ENCODE assay signal across 9 mouse cellular contexts in genomic region chr11:116102472-116102871, GRCm38 (mm10). TPM values are rescaled to one million over a fixed set of nuclear protein-coding genes. Genes with fewer than 3 reads are reported as not detected.
DNase-seq lines count a peak whose midpoint lies in the region; ATAC-seq and TF ChIP-seq lines count a peak whose summit lies in the region.
"Had no signal": no experiment of that assay in that cellular context is flagged by ENCODE, and none has a peak within 500 bp of the region (broad histone marks: within the 10 kb centered on the region; RNA-seq: fewer than 3 reads in every experiment).

No protein-coding gene starts in this region.

- TF ChIP-seq POLR2A in limb, embryonic 14.5 days (IDR thresholded peaks at IDR 0.05; ENCODE audit: borderline replicate concordance, extremely low read depth, insufficient read depth, insufficient read length): no peak

- H3K27ac ChIP-seq in neural tube, embryonic 11.5 days (ENCODE audit: low read depth, low read length): 0 out of 2 replicates have a peak overlapping the region, but pooled peaks have one; percentile 41
- peak overlapping the region; percentile 80 for H3K27ac ChIP-seq in forebrain, embryonic 15.5 days (replicated peaks)
- H3K27ac ChIP-seq in limb, embryonic 14.5 days (replicated peaks; ENCODE audit: low read depth, low read length): peak overlapping the region; percentile 87
- peak overlapping the region; percentile 95 for H3K27ac ChIP-seq in stomach, postnatal 0 days (replicated peaks)
- H3K27ac ChIP-seq: neural tube, embryonic 12.5 days had no signal

- intact Hi-C loops in left cerebral cortex, postnatal 25 days (cut with DNase I): loop anchor here (10.0 kb wide), 2 partner anchors 168 to 352 kb away; partner anchors contain the start of genes Recql5 and Sap30bp

- no peaks in the 10 kb centered on the region for H3K9me3 ChIP-seq in neural tube, embryonic 11.5 days (ENCODE audit: control insufficient read depth, low read length)
- no peaks in the 10 kb centered on the region for H3K9me3 ChIP-seq in forebrain, embryonic 15.5 days
- H3K9me3 ChIP-seq in limb, embryonic 14.5 days (ENCODE audit: control insufficient read depth, low read length): no peaks in the 10 kb centered on the region
- H3K9me3 ChIP-seq in stomach, postnatal 0 days (ENCODE audit: control insufficient read depth, low read length): no peaks in the 10 kb centered on the region
- H3K9me3 ChIP-seq: neural tube, embryonic 12.5 days had no signal

- H3K4me3 ChIP-seq in neural tube, embryonic 11.5 days (ENCODE audit: low read depth, low read length): no peak overlapping the region
- H3K4me3 ChIP-seq in forebrain, embryonic 15.5 days: no peak overlapping the region
- H3K4me3 ChIP-seq in limb, embryonic 14.5 days (replicated peaks; ENCODE audit: low read length): no peak overlapping the region
- no peak overlapping the region for H3K4me3 ChIP-seq in stomach, postnatal 0 days (ENCODE audit: low read depth, low read length)
- H3K4me3 ChIP-seq: neural tube, embryonic 12.5 days had no signal

- WGBS in neural tube, embryonic 11.5 days: 60% methylated on average over 4 of the region's 4 CpGs
- WGBS in forebrain, embryonic 15.5 days: 38% methylated on average over 3 of the region's 4 CpGs
- WGBS in limb, embryonic 14.5 days: 56% methylated on average over 3 of the region's 4 CpGs
- WGBS in stomach, postnatal 0 days: 34% methylated on average over 3 of the region's 4 CpGs

- TF ChIP-seq CTCF in stomach, postnatal 0 days (IDR thresholded peaks at IDR 0.05; ENCODE audit: low read depth): no peak

- no peak for DNase-seq in neural tube, embryonic 11.5 days (ENCODE audit: low spot score)
- no peak for DNase-seq in neural tube, embryonic 10.5 days (ENCODE audit: extremely low spot score, low spot score)
- no peak for DNase-seq in limb, embryonic 14.5 days (ENCODE audit: low spot score)
- DNase-seq in stomach, postnatal 0 days (ENCODE audit: low spot score): no peak
- no peak for DNase-seq in left cerebral cortex, postnatal 25 days (ENCODE audit: low spot score in 2 of 2)
- DNase-seq in left cerebral cortex, adult 8-10 months (ENCODE audit: low spot score in 2 of 2): no peak
- DNase-seq in kidney, postnatal 36 days: no peak

- peaks cover 14% of the 10 kb centered on the region for H3K4me1 ChIP-seq in neural tube, embryonic 11.5 days (ENCODE audit: control insufficient read depth, insufficient read depth, low read length)
- peaks cover 31% of the 10 kb centered on the region for H3K4me1 ChIP-seq in forebrain, embryonic 15.5 days
- peaks cover 45% of the 10 kb centered on the region for H3K4me1 ChIP-seq in limb, embryonic 14.5 days (ENCODE audit: control insufficient read depth, insufficient read depth, low read length)
- peaks cover 51% of the 10 kb centered on the region for H3K4me1 ChIP-seq in stomach, postnatal 0 days (replicated peaks; ENCODE audit: control insufficient read depth, insufficient read depth)

- no peak overlapping the region for H3K4me2 ChIP-seq in neural tube, embryonic 11.5 days (ENCODE audit: low read depth)
- no peak overlapping the region for H3K4me2 ChIP-seq in forebrain, embryonic 15.5 days (replicated peaks)
- H3K4me2 ChIP-seq in limb, embryonic 14.5 days (replicated peaks; ENCODE audit: low read depth, low read length, severe bottlenecking): no peak overlapping the region
- peak overlapping the region; percentile 32; the same call in 1 of the 2 replicates for H3K4me2 ChIP-seq in stomach, postnatal 0 days (replicated peaks; ENCODE audit: low read depth)

- no peak for TF ChIP-seq EP300 in stomach, postnatal 0 days (optimal IDR thresholded peaks at IDR 0.05)

- H3K36me3 ChIP-seq in neural tube, embryonic 11.5 days (ENCODE audit: control insufficient read depth, insufficient read depth, low read length): no peaks in the 10 kb centered on the region
- H3K36me3 ChIP-seq in forebrain, embryonic 15.5 days: no peaks in the 10 kb centered on the region
- no peaks in the 10 kb centered on the region for H3K36me3 ChIP-seq in limb, embryonic 14.5 days (ENCODE audit: control insufficient read depth, insufficient read depth, low read length)
- 0 out of 2 replicates have a peak, but pooled peaks cover 2% of the 10 kb centered on the region for H3K36me3 ChIP-seq in stomach, postnatal 0 days (ENCODE audit: control insufficient read depth, insufficient read depth, low read length)
- H3K36me3 ChIP-seq: neural tube, embryonic 12.5 days had no signal

- H3K9ac ChIP-seq in neural tube, embryonic 11.5 days (ENCODE audit: low read length): no peak overlapping the region
- H3K9ac ChIP-seq in forebrain, embryonic 15.5 days (replicated peaks): no peak overlapping the region
- H3K9ac ChIP-seq in limb, embryonic 14.5 days (ENCODE audit: low read depth, low read length, severe bottlenecking): peak overlapping the region; percentile 47; the same call in 1 of the 2 replicates
- H3K9ac ChIP-seq in stomach, postnatal 0 days (ENCODE audit: low read length): peak overlapping the region; percentile 59; the same call in 1 of the 2 replicates

- ATAC-seq in neural tube, embryonic 11.5 days (ENCODE audit: insufficient read depth, low FRiP score, low TSS enrichment): no peak
- ATAC-seq in forebrain, embryonic 15.5 days (replicated peaks): no peak; the same call in 1 of the 2 replicates
- no peak for ATAC-seq in limb, embryonic 14.5 days (ENCODE audit: low FRiP score, low read depth)
- ATAC-seq in stomach, postnatal 0 days (ENCODE audit: low FRiP score, low TSS enrichment): no peak

- peaks cover 20% of the 10 kb centered on the region for H3K27me3 ChIP-seq in neural tube, embryonic 11.5 days (ENCODE audit: control insufficient read depth, insufficient read depth, low read length)
- peaks cover 21% of the 10 kb centered on the region for H3K27me3 ChIP-seq in forebrain, embryonic 15.5 days
- peaks cover 10% of the 10 kb centered on the region for H3K27me3 ChIP-seq in limb, embryonic 14.5 days (ENCODE audit: control insufficient read depth, insufficient read depth, low read length)
- no peaks in the 10 kb centered on the region for H3K27me3 ChIP-seq in stomach, postnatal 0 days (ENCODE audit: control insufficient read depth, insufficient read depth, low read length)

RNA-seq across cellular contexts. Expression of gene Wbp2, which starts 15.7 kb away (rescaled TPM):
- 95.3 and 105 TPM in 2 replicates for polyA plus RNA-seq in neural tube, embryonic 11.5 days (2014; fragmentation: Nextera tagmentation; extraction: Ambion mirVana)
- polyA plus RNA-seq in forebrain, embryonic 15.5 days (2015; fragmentation: Nextera tagmentation; extraction: Ambion mirVana): 138 and 144 TPM in 2 replicates
- polyA plus RNA-seq in limb, embryonic 14.5 days (2012; rRNA removed): 58.6 and 76.2 TPM in 2 replicates
- polyA plus RNA-seq in limb, embryonic 14.5 days (2014; fragmentation: Nextera tagmentation; extraction: Ambion mirVana): 56.8 and 57.7 TPM in 2 replicates
- 71.0 and 89.6 TPM in 2 replicates for polyA plus RNA-seq in stomach, postnatal 0 days (2015; fragmentation: Nextera tagmentation; extraction: Ambion mirVana)
- total RNA-seq in left cerebral cortex, postnatal 25 days (2021): 100 to 1,000 TPM; 342 to 363 TPM
- 100 to 1,000 TPM; 414 to 460 (median 438) TPM for total RNA-seq in left cerebral cortex, adult 8-10 months (2022)

RNA-seq across cellular contexts. Expression of gene Trim47, which starts 24.5 kb away (rescaled TPM):
- polyA plus RNA-seq in neural tube, embryonic 11.5 days (2014; fragmentation: Nextera tagmentation; extraction: Ambion mirVana): 3.2 and 3.3 TPM in 2 replicates
- polyA plus RNA-seq in forebrain, embryonic 15.5 days (2015; fragmentation: Nextera tagmentation; extraction: Ambion mirVana): 7.0 and 7.7 TPM in 2 replicates
- 25.5 and 35.2 TPM in 2 replicates for polyA plus RNA-seq in limb, embryonic 14.5 days (2012; rRNA removed)
- polyA plus RNA-seq in limb, embryonic 14.5 days (2014; fragmentation: Nextera tagmentation; extraction: Ambion mirVana): 25.1 and 28.5 TPM in 2 replicates
- 33.8 and 34.6 TPM in 2 replicates for polyA plus RNA-seq in stomach, postnatal 0 days (2015; fragmentation: Nextera tagmentation; extraction: Ambion mirVana)
- total RNA-seq in left cerebral cortex, postnatal 25 days (2021): 1 to 10 TPM; 7.0 to 7.4 TPM
- 1 to 10 TPM; 5.6 to 8.1 (median 7.0) TPM for total RNA-seq in left cerebral cortex, adult 8-10 months (2022)

RNA-seq across cellular contexts. Expression of gene Unc13d, which starts 24.7 kb away (rescaled TPM):
- polyA plus RNA-seq in neural tube, embryonic 11.5 days (2014; fragmentation: Nextera tagmentation; extraction: Ambion mirVana): 1.3 and 1.5 TPM in 2 replicates
- polyA plus RNA-seq in forebrain, embryonic 15.5 days (2015; fragmentation: Nextera tagmentation; extraction: Ambion mirVana): 0.70 and 0.80 TPM in 2 replicates
- polyA plus RNA-seq in limb, embryonic 14.5 days (2012; rRNA removed): 4.1 and 4.3 TPM in 2 replicates
- polyA plus RNA-seq in limb, embryonic 14.5 days (2014; fragmentation: Nextera tagmentation; extraction: Ambion mirVana): 3.4 and 3.8 TPM in 2 replicates
- polyA plus RNA-seq in stomach, postnatal 0 days (2015; fragmentation: Nextera tagmentation; extraction: Ambion mirVana): 2.3 and 2.8 TPM in 2 replicates
- 1 to 10 TPM in 1 of 2 experiments, under 1 TPM in 1; 0.82 to 1.0 TPM for total RNA-seq in left cerebral cortex, postnatal 25 days (2021)
- 1 to 10 TPM; 1.2 to 4.1 (median 1.7) TPM for total RNA-seq in left cerebral cortex, adult 8-10 months (2022)

RNA-seq across cellular contexts. Expression of gene Trim65, which starts 28.5 kb away (rescaled TPM):
- 1.6 TPM in 2 replicates for polyA plus RNA-seq in neural tube, embryonic 11.5 days (2014; fragmentation: Nextera tagmentation; extraction: Ambion mirVana)
- 1.6 and 1.9 TPM in 2 replicates for polyA plus RNA-seq in forebrain, embryonic 15.5 days (2015; fragmentation: Nextera tagmentation; extraction: Ambion mirVana)
- polyA plus RNA-seq in limb, embryonic 14.5 days (2012; rRNA removed): 4.9 and 6.2 TPM in 2 replicates
- 3.1 and 4.1 TPM in 2 replicates for polyA plus RNA-seq in limb, embryonic 14.5 days (2014; fragmentation: Nextera tagmentation; extraction: Ambion mirVana)
- polyA plus RNA-seq in stomach, postnatal 0 days (2015; fragmentation: Nextera tagmentation; extraction: Ambion mirVana): 3.3 and 4.1 TPM in 2 replicates
- total RNA-seq in left cerebral cortex, postnatal 25 days (2021): 1 to 10 TPM; 7.0 to 7.1 TPM
- 1 to 10 TPM; 6.3 to 7.7 (median 7.4) TPM for total RNA-seq in left cerebral cortex, adult 8-10 months (2022)

RNA-seq across cellular contexts. Expression of gene Mrpl38, which starts 36.2 kb away (rescaled TPM):
- polyA plus RNA-seq in neural tube, embryonic 11.5 days (2014; fragmentation: Nextera tagmentation; extraction: Ambion mirVana): 99.8 and 102 TPM in 2 replicates
- 77.7 and 78.5 TPM in 2 replicates for polyA plus RNA-seq in forebrain, embryonic 15.5 days (2015; fragmentation: Nextera tagmentation; extraction: Ambion mirVana)
- polyA plus RNA-seq in limb, embryonic 14.5 days (2012; rRNA removed): 52.6 and 56.4 TPM in 2 replicates
- 85.8 and 86.5 TPM in 2 replicates for polyA plus RNA-seq in limb, embryonic 14.5 days (2014; fragmentation: Nextera tagmentation; extraction: Ambion mirVana)
- polyA plus RNA-seq in stomach, postnatal 0 days (2015; fragmentation: Nextera tagmentation; extraction: Ambion mirVana): 49.5 and 50.2 TPM in 2 replicates
- 10 to 100 TPM; 53.0 to 53.8 TPM for total RNA-seq in left cerebral cortex, postnatal 25 days (2021)
- 10 to 100 TPM; 43.3 to 64.9 (median 56.2) TPM for total RNA-seq in left cerebral cortex, adult 8-10 months (2022)

Comparison
In these comparisons a context has a peak if more than half of its experiments do, and no peak if none do; other contexts are left out.
1. H3K27ac ChIP-seq: peak in every context shown above with its lines; median percentile 95 in stomach, postnatal 0 days; 87 in limb, embryonic 14.5 days; 80 in forebrain, embryonic 15.5 days; 41 in neural tube, embryonic 11.5 days.
2. H3K9ac ChIP-seq: peak in limb, embryonic 14.5 days (single experiment) and stomach, postnatal 0 days (single experiment); none in neural tube, embryonic 11.5 days (single experiment) and forebrain, embryonic 15.5 days (single experiment).